Mouse (Mus musculus) gastrocnemius, adult 8-10 months (tissue): Measurements from ENCODE around the gene Prlh. TPM values are rescaled to one million over a fixed set of nuclear protein-coding genes. Genes with fewer than 3 reads are reported as not detected.

Experiments
- DNase-seq, 2 experiments: peaks; one replicate each; pipeline ENCODE4 v3.0.0; 2022; ENCODE audit warnings: low spot score in 2 of 2
- total RNA-seq, 4 experiments: library from RNA; stranded (reverse); gene quantifications; 2 replicates each; pipeline ENCODE4 v1.2.4; 2022

Prlh gene
- total RNA-seq, 4 experiments from 2014 or later: not detected

DNA sequence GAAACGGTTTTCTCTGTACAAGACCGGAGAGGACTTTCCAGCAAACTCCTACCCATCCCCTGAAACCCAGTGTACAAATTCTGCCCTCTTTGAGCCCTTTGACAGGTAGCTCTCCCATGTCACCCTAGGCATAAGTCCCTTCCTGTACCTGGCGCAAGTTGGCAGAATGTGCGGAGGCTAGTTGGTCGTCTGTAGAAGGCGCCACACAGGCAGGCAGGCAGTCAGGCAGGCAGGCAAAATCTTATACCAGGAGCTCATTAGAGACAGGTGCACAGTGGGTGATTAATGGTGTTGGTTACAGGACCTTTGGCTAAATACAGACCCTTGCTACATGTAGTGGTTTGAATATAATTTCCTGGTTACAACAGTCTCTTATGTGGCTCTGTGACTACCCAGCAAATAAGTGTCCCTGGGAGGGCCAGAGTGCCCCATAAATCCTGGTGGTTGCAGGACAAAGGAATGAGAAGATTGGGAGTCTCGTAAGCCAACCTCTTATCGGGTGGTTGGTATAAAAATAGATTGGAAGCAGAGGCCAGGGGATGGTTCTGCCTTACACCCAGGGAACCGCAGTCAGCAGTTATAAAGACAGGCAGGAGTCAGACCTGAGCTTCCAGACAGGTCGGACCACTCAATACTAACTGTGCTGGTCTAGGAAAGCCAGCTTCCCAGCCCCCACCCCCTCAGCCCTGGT, 47.1 kb downstream of the Prlh start:
- peak in 1 of 2 experiments; percentile 23 for DNase-seq

DNA sequence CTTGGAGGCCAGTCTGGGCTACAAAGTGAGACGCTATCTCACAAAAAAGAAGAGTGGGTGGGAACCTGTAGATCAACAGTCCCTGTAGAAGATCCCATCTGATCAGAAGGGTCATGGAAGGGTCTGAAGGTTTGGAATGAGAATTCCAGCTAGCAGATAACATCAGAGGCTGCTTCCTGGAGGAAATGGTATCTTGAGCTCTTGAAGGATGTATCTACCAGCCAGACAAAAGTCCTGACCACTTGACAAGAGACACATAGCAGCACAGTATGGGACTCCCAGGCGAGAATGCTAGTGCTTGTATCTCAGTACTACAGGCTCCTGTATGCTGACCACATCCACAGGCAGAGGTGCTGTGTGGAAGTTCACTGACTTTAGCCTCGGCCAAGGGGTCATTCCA, 48.2 kb downstream of the Prlh start:
- DNase-seq: peak in 1 of 2 experiments; percentile 2

GRCm38 (mm10) chr1:91001871-91002539, 49.1 kb downstream of the Prlh start:
- DNase-seq: peak in 1 of 2 experiments; percentile 6

GRCm38 (mm10) chr1:91002641-91003040, 49.7 kb downstream of the Prlh start:
- DNase-seq: peak in 1 of 2 experiments; percentile 2

Other genes with a start within 250 kb of the Prlh start
- 10 to 100 TPM; 12.8 to 21.0 (median 16.7) TPM for gene Col6a3, start 109.1 kb upstream of the Prlh start, total RNA-seq
- gene Mlph, start 38.0 kb upstream of the Prlh start, total RNA-seq: under 1 TPM; 0.27 to 0.54 (median 0.31) TPM
- gene Rab17, start 16.6 kb downstream of the Prlh start, total RNA-seq: not detected
- gene Lrrfip1, start 45.6 kb downstream of the Prlh start, total RNA-seq: 100 to 1,000 TPM; 104 to 126 (median 123) TPM
- gene Rbm44, start 192.0 kb downstream of the Prlh start, total RNA-seq: not detected
- 10 to 100 TPM; 10.7 to 19.5 (median 15.8) TPM for gene Ramp1, start 226.7 kb downstream of the Prlh start, total RNA-seq